Mouse (Mus musculus) hindbrain, embryonic 10.5 days (tissue): ENCODE data around the gene Becn1. TPM values are rescaled to one million over a fixed set of nuclear protein-coding genes. Genes with fewer than 3 reads are reported as not detected.
A peak's percentile ranks its signal among the peaks of the same experiment; 100 is the strongest.

ENCODE experiments used
- DNase-seq: peaks from one replicate; pipeline ENCODE4 v3.0.0-alpha.2; 2017; ENCODE audit warnings: low spot score
- H3K27ac ChIP-seq: fragments of 300-500 bp; sonication (generic); 2 replicates; pipeline ENCODE4 v1.5.1; 2016; ENCODE audit warnings: mild to moderate bottlenecking, moderate library complexity
- H3K27me3 ChIP-seq: fragments of 300-500 bp; sonication (generic); 2 replicates; pipeline ENCODE4 v1.6.1; 2016; ENCODE audit warnings: mild to moderate bottlenecking; ENCODE audit not compliant: poor library complexity, insufficient read depth, severe bottlenecking
- H3K36me3 ChIP-seq: fragments of 300-500 bp; sonication (generic); 2 replicates; pipeline ENCODE4 v1.6.1; 2016; ENCODE audit warnings: mild to moderate bottlenecking, moderate library complexity
- H3K4me1 ChIP-seq: fragments of 300-500 bp; sonication (generic); replicated peaks from 2 replicates; pipeline ENCODE4 v1.6.1; 2016; ENCODE audit warnings: mild to moderate bottlenecking
- H3K4me3 ChIP-seq: fragments of 300-500 bp; sonication (generic); 2 replicates; pipeline ENCODE4 v1.5.1; 2016; ENCODE audit warnings: mild to moderate bottlenecking, moderate library complexity
- H3K9me3 ChIP-seq: fragments of 300-500 bp; sonication (generic); 2 replicates; pipeline ENCODE4 v1.6.1; 2016; ENCODE audit warnings: mild to moderate bottlenecking, moderate library complexity
- WGBS: fragments of 180-500 bp; shearing (Covaris S2); methylation state at CpG from one replicate; pipeline ENCODE4 v1.1.7; 2016; 5-methylcytosine and 5-hydroxymethylcytosine counted together
- polyA plus RNA-seq: library from polyadenylated mRNA; unstranded; fragments of >200 nt; fragmentation: Nextera tagmentation; extraction: Ambion mirVana; gene quantifications from 2 replicates; pipeline ENCODE4 v1.2.1, GENCODE M21; 2016

Gene Becn1
- polyA plus RNA-seq, 1 experiment from 2014 or later, result 153 TPM

DNA sequence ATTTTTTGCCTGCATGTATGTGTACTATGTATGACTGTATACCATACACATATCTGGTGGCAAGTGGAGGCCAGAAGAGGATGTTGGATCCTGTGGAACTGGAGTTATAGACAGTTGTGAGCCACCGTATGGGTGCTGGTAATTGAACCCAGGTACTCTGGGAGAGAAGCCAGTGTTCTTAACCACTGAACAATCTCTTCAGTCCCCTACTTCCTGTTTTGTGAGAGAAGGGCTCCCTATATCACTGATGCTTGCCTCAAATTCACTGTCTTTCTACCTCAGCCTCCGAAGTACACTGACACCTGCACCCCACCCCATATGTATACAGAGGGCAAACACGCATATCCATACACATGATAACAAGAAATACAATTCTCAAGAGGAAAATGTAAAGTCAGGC, 9.0 kb upstream of the Becn1 start:
- no peaks in the 10 kb centered on the region for H3K9me3 ChIP-seq
- no peak overlapping the region for H3K4me3 ChIP-seq
- no peaks in the 10 kb centered on the region for H3K36me3 ChIP-seq
- H3K27me3 ChIP-seq, result peaks cover 4% of the 10 kb centered on the region; the same call in 1 of the 2 replicates
- 0 out of 2 replicates have a peak, but pooled peaks cover 3% of the 10 kb centered on the region for H3K4me1 ChIP-seq
- DNase-seq, result no peak
- 91% methylated on average over 3 of the region's 3 CpGs for WGBS
- H3K27ac ChIP-seq, result no peak overlapping the region

DNA sequence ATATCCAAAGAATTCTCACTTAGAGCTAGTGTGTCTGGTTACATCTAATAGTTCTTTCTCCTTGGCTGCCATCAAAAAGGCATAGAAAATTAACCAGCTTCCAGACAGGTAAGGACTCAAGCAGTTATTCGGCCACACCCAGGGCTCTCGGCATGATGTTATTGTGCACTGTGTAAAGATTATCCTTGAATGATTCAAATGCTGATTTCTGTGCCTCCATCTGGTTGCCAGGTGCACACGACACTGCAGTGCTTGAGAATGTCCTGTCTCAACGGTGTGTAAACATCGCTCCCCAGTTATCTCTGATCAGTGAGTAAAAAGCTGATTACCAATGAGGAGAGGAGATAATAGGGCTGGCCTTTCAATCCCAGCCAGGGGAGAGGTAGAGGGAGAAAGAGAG, 5.7 kb upstream of the Becn1 start:
- Histone ChIP-seq H3K36me3 (no peaks in the 10 kb centered on the region), H3K27me3 (peaks cover 4% of the 10 kb centered on the region; the same call in 1 of the 2 replicates), H3K4me1 (no peaks in the 10 kb centered on the region), H3K9me3 (no peaks in the 10 kb centered on the region), H3K4me3 (no peak overlapping the region), H3K27ac (no peak overlapping the region)
- 45% methylated on average over 5 of the region's 5 CpGs for WGBS
- DNase-seq, result no peak

DNA sequence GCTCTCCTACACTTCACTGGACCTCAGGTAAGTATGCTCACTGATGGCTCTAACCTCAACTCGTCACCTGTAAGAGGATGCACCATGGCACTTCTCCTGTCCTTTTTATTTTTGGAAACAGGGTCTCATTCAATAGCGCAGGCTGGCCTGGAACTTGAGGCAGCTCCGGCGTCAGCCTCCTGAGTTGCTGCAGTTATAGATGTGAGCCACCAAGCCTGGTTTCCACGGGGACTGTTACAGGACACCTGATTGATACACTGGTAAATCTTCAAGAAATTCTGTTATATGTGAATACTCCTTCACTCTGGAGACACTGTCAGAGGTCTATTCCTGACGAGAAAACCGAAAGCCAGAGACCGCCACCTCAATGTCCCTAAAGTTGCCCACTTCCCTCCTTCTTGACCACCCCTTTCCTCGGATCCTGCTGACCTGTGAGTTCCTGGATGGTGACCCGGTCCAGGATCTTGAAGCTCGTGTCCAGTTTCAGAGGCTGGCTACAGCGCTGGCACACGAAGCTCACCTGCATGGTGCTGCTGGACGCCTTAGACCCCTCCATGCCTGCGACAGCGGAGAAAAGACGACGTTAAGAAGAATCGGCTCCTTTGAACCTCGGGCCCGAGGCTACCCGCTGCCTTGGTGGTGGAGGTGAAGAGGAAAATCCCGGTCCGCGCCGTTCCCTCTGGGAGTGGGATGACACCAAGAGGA, 635 bp downstream of the Becn1 start:
- WGBS, result 14% methylated on average over 26 of the region's 26 CpGs
- Histone ChIP-seq H3K4me1 (peaks cover 18% of the 10 kb centered on the region), H3K27ac (peak overlapping the region; percentile 88), H3K27me3 (no peaks in the 10 kb centered on the region), H3K36me3 (peaks cover 33% of the 10 kb centered on the region), H3K4me3 (peak overlapping the region; percentile 89), H3K9me3 (no peaks in the 10 kb centered on the region)
- DNase-seq, result no peak

DNA sequence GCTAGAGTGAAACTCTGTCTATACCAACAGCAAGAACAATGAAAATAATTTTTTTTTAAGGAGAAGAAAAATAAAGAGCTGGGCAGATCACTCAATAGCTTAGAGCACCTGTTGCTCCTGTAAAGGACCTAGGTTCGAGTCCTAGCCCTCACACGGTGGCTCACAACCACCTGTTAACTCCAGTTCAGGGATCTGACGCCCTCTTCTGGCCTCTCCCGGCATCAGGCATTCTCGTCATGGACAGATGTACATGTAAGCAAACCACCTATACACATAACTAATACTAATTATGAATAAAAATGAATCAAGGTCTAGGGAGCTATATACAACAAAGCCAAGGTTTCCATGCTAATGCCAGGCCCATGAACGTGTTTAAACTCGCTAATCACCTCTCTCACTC, 1.2 kb downstream of the Becn1 start:
- 68% methylated on average over 7 of the region's 7 CpGs for WGBS
- H3K9me3 ChIP-seq, result no peaks in the 10 kb centered on the region

DNA sequence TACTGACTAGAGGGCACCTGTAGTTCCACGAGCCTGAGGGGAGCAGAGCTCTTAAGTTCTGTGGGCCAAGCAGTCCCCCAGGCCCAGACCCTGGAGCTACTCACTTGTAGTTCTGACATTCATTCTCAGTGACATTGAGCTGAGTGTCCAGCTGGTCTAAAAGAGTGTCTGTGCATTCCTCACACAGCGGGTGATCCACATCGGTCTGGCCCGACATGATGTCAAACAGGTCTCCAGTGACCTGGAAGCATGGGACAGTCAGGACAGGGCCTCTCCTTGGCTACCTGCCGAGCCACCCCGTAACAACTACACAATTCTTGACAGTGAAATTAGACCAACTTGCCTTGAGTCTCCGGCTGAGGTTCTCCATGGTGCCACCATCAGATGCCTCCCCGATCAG, 6.9 kb downstream of the Becn1 start:
- 93% methylated on average over 8 of the region's 8 CpGs for WGBS
- Histone ChIP-seq H3K4me3 (no peak overlapping the region), H3K36me3 (peaks cover 95% of the 10 kb centered on the region), H3K27ac (no peak overlapping the region), H3K27me3 (no peaks in the 10 kb centered on the region), H3K9me3 (no peaks in the 10 kb centered on the region), H3K4me1 (peaks cover 1% of the 10 kb centered on the region)
- DNase-seq, result no peak

More for the DNA sequence above, 1.2 kb downstream of the Becn1 start:
- H3K27me3 ChIP-seq, result no peaks in the 10 kb centered on the region
- H3K4me3 ChIP-seq, result peak overlapping the region; percentile 89
- H3K36me3 ChIP-seq, result peaks cover 38% of the 10 kb centered on the region
- H3K27ac ChIP-seq, result no peak overlapping the region
- peaks cover 18% of the 10 kb centered on the region for H3K4me1 ChIP-seq
- no peak for DNase-seq

DNA sequence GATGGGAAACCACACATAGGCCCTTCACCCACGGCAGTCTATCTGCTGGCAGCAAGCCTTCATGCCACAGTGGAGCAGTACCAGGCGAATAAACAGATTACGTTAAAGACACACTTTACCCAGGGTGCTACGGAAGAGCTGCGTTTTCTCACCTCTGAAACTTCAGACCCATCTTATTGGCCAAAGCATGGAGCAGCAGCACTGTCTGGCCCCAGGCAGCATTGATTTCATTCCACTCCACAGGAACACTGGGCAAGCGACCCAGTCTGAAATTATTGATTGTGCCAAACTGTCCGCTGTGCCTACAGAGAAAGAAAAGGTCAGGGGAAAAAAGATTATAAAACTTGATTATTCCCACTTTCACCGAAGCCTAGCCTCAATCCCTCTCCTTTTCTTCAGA, 10.9 kb downstream of the Becn1 start:
- H3K4me3 ChIP-seq, result no peak overlapping the region
- WGBS, result 97% methylated on average over 8 of the region's 8 CpGs
- no peak for DNase-seq
- no peaks in the 10 kb centered on the region for H3K4me1 ChIP-seq
- peaks cover 100% of the 10 kb centered on the region for H3K36me3 ChIP-seq
- no peak overlapping the region for H3K27ac ChIP-seq
- no peaks in the 10 kb centered on the region for H3K9me3 ChIP-seq
- H3K27me3 ChIP-seq, result no peaks in the 10 kb centered on the region

DNA sequence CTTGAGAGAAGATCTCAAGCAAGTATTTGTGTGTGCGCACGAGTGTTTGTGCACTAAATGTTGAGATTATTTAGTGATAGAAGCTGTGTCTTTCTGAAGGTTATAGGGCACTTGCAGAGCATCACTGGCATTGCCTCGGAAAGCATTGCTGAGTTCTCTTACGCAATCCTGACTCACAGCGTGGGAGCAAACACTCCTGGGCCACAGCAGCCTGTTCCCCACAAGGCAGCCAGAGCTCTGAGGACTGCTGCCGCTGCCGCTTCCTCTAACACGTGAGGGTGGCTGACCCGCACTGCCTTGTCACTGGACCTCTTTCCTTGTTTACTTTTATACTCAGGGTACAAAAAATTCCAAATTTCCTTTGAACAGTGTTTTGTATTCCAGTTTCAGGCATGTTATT, 14.8 kb downstream of the Becn1 start:
- no peak for DNase-seq
- no peak overlapping the region for H3K4me3 ChIP-seq
- peaks cover 11% of the 10 kb centered on the region for H3K4me1 ChIP-seq
- H3K27ac ChIP-seq, result no peak overlapping the region
- H3K27me3 ChIP-seq, result no peaks in the 10 kb centered on the region
- H3K9me3 ChIP-seq, result no peaks in the 10 kb centered on the region
- peaks cover 68% of the 10 kb centered on the region for H3K36me3 ChIP-seq
- 88% methylated on average over 9 of the region's 9 CpGs for WGBS

DNA sequence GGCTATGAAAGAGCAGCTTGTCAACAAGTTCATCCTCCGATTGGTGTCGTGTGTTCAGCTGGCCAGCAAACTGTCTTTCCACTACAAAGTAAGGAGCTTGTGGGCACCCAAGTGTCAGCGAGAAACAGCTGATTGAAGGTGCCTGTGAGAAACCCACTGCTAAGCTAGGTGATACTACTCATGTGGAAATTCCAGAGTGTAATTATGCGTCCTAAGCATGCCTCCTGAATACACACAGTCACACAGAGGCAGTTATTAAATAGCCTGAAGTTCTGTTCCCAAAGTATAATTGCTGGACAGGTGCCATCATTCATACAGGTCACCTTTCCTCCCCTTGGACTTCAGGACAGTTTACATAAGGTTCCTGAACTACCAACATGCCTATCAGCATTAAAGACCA, 18.3 kb downstream of the Becn1 start:
- Histone ChIP-seq H3K4me3 (no peak overlapping the region), H3K27me3 (peaks cover 21% of the 10 kb centered on the region), H3K9me3 (no peaks in the 10 kb centered on the region), H3K4me1 (peaks cover 19% of the 10 kb centered on the region), H3K27ac (no peak overlapping the region), H3K36me3 (peaks cover 33% of the 10 kb centered on the region)
- 74% methylated on average over 4 of the region's 4 CpGs for WGBS
- DNase-seq, result no peak

DNA sequence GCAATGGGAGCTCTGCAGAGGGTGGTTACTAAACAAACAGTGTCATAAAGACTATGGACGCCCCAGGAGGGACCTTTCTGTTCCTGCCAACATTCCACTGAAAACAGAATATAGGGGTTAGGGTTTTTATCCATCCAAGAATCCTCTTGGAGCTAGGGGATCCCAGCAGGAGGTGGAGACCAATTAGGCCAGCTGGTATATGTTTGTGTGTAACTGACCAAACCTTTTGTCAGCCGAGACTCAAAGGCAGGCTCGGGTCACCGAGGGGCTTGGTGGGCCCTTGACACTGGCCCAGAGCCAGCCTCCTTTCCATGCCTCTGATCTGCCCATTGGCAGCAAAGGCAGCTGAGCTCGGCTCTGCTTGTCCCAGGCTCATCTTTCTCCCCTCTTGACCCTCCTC, 19.2 kb downstream of the Becn1 start:
- H3K27me3 ChIP-seq, result peaks cover 21% of the 10 kb centered on the region
- peaks cover 24% of the 10 kb centered on the region for H3K36me3 ChIP-seq
- H3K4me1 ChIP-seq, result peaks cover 25% of the 10 kb centered on the region
- 31% methylated on average over 5 of the region's 5 CpGs for WGBS
- no peak overlapping the region for H3K27ac ChIP-seq
- H3K4me3 ChIP-seq, result no peak overlapping the region
- DNase-seq, result no peak
- no peaks in the 10 kb centered on the region for H3K9me3 ChIP-seq

DNA sequence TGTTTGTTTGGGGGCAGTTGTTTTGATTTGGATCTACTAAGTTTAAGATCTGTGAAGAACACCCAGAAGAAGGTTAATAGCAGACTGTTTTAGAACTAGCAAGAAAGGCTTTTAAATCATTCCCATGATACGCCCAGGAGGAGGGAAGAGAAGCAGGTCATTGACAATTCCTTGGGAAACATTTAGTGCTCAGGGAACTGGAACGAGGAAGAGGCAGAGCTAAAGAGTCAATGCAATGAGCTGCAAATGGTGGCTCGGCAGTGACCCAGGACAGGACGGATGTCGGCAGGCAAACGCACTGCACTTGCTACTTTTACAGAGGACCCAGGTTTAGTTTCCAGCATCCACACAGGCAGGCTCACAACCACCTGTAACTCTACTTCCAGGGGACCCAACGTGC, 21.2 kb downstream of the Becn1 start:
- peaks cover 37% of the 10 kb centered on the region for H3K27me3 ChIP-seq
- H3K4me1 ChIP-seq, result peaks cover 46% of the 10 kb centered on the region
- no peak for DNase-seq
- H3K9me3 ChIP-seq, result no peaks in the 10 kb centered on the region
- H3K27ac ChIP-seq, result no peak overlapping the region
- H3K36me3 ChIP-seq, result peaks cover 20% of the 10 kb centered on the region
- 50% methylated on average over 7 of the region's 7 CpGs for WGBS
- no peak overlapping the region for H3K4me3 ChIP-seq

DNA sequence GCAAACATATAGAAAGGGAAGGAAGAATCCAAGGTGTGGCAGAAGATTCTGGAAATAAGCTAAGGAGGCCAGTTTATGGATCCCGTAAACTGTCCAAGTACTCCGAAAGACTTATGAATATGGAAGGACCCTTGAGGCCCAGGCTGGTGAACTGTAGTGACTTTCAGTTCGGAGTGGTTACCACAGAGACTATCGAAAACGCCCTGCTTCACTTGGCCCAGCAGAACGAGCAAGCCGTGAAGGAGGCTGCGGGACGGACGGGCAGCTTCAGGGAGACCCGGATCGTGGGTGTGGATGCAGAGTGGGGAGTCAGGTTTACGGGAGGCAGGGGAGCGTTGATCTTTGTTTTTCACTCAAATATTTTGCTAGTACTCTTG, 22.9 kb downstream of the Becn1 start:
- Histone ChIP-seq H3K9me3 (no peaks in the 10 kb centered on the region), H3K4me3 (peak overlapping the region; percentile 86), H3K4me1 (peaks cover 50% of the 10 kb centered on the region), H3K36me3 (peaks cover 16% of the 10 kb centered on the region), H3K27me3 (peaks cover 43% of the 10 kb centered on the region), H3K27ac (peak overlapping the region; percentile 81)
- 58% methylated on average over 14 of the region's 14 CpGs for WGBS
- DNase-seq, result no peak

DNA sequence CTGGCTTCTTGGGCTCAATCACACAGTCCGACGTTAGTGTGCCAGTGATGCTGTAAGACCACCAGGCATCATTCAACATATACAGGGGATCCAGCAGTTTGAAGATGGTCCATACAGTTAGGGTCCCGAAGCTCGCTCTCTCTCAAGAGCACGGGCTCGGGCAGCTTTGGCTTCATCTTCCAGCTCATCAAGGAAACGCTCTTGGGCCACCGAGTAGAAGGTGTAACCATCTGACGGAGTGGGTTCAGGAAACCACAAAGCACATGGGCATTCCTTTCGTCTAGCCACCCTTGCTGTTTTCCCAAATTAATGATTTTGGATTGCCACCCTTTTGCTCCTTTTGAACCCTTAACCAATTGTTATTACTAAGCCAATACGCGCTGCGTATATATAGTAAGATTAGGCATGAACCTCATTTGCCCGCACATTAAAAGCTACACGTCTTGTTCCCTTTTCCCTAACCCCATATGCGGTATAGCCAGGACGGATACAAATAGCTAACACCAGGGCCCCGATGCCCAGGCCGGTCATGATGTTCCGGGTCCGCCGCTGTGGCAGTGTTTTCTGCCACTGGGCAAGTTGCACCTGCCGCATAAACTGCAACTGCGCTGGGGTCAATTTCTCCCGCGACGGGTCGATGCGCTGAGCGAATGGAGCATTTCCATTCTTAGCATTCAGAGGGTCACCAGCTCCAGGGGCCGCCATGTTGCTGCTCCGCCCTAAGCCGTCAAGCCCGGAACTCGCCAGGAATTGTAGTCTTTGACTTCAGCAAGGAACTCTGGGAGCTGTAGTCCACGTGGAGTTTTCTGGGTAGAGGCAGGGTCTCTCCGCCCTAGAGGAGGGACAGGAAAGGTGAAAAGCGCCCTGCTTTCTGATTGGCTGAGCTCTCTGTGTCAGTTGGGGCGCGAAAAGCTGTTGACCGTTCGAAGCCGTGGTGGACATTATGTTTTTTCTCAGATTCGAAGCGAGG, 23.6 kb downstream of the Becn1 start, which contains the start of the genes Cntd1 and Coa3:
TSS of gene Cntd1 (plus strand) at position 790 of the 970 bp plus-strand sequence.
TSS of gene Coa3 (minus strand) at position 892 of the 970 bp plus-strand sequence.
- WGBS, result 12% methylated on average over 45 of the region's 45 CpGs
- peaks cover 43% of the 10 kb centered on the region for H3K27me3 ChIP-seq
- H3K27ac ChIP-seq, result peak within 1 kb of the TSS; percentile 93
- no peaks in the 10 kb centered on the region for H3K9me3 ChIP-seq
- H3K4me3 ChIP-seq, result peak within 1 kb of the TSS; percentile 86
- H3K36me3 ChIP-seq, result peaks cover 16% of the 10 kb centered on the region
- H3K4me1 ChIP-seq, result peaks cover 48% of the 10 kb centered on the region
- DNase-seq, result peak; percentile 88
